Mouse (Mus musculus): ENCODE measurements around the gene Vmn1r135.
"Not testable (repeated sequence)": the region's sequence is repeated elsewhere in the genome, so short reads cannot be mapped to it uniquely, and the experiment has no call there.

Vmn1r135 gene

GRCm38 (mm10) chr7:21832051-21832450 lies at the start of gene Vmn1r135:
Gene Vmn1r135 (plus strand): TSS chr7:21832351.
- not testable (repeated sequence) for DNase-seq

- not testable (repeated sequence) for DNase-seq
Measured at GRCm38 (mm10) chr7:21796628-21797027, 35.5 kb upstream of the Vmn1r135 start, which contains the start of gene Gm4177. Gene Gm4177 (minus strand): TSS chr7:21796728.

- not testable (repeated sequence) for DNase-seq
Measured at GRCm38 (mm10) chr7:21844167-21844566, 12.0 kb downstream of the Vmn1r135 start, which contains the start of gene Gm5725. Gene Gm5725 (minus strand): TSS chr7:21844267.
